Mouse (Mus musculus): ENCODE data around the gene Klhdc10. TPM values are rescaled to one million over a fixed set of nuclear protein-coding genes. Genes with fewer than 3 reads are reported as not detected.
A peak's percentile ranks its signal among the peaks of the same experiment; 100 is the strongest.

The Klhdc10 gene
- total RNA-seq, 2 experiments from 2014 or later, result 7.5 to 18.4 TPM

DNA sequence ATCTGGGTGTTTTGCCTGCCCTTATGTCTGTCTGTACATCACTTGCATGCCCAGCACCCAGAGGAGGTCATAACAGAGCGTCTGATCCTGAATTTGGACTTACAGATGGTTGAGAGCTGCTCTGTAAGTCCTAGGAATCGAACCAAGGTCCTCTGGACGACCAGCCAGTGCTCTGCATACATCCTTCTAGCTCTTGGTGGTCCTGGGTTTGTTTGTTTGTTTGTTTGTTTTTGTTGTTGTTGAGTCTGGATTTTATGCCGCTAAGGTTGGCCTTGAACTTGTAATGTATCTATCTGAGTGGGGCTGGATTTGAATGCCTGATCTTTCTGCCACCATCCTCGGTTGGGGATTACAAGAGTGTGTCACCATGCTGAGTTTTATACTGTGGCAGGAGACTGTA is 1.5 kb upstream of the Klhdc10 start:
- no peak for ATAC-seq (replicated peaks; ENCODE audit: low FRiP score, poor library complexity, severe bottlenecking)

DNA sequence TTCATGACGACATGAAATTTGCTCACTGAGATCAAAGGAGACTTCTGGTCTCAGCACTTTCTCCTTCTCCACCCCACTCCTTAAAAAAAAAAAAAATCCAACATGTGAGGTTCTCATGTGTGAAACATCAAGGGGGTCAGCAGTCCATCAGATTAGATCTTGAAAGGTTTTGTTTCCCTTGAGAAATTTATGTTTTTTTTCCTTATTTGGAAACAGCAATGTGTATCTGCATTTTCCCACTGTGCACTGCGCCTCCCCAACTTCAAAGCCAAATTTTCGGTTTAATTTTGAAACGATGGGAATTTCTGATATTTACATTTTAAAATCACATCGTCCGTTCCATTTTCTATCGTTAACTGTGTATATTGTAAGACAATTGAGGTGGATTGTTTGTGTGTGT is 952 bp upstream of the Klhdc10 start:
- ATAC-seq (replicated peaks; ENCODE audit: low FRiP score, poor library complexity, severe bottlenecking), result no peak

DNA sequence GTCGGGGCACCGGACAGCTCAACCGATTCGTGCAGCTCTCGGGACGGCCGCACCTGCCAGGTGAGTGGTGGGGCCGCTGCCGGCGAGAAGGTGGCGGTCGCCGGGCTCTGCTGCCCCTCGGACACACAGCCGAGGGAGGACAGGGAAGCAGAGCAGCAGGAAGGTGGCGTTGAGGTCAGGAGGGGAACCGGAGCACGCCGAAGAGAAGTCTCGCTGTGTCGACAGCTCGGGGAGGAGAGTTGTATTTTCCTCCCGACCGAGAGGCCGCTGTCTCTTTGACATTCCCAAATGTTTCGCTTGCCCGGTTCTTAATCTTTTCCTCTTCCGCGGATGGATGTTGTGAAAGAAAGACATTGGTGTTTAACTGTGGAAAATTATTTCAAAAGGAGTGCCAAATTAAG is 423 bp downstream of the Klhdc10 start:
- ATAC-seq (replicated peaks; ENCODE audit: low FRiP score, poor library complexity, severe bottlenecking), result peak; percentile 61

GRCm38 (mm10) chr6:30403465-30403864 is 1.8 kb downstream of the Klhdc10 start:
- peak; percentile 72 for ATAC-seq (replicated peaks; ENCODE audit: low FRiP score, poor library complexity, severe bottlenecking)

GRCm38 (mm10) chr6:30404671-30405070 is 3.0 kb downstream of the Klhdc10 start:
- no peak for ATAC-seq (replicated peaks; ENCODE audit: low FRiP score, poor library complexity, severe bottlenecking)

DNA sequence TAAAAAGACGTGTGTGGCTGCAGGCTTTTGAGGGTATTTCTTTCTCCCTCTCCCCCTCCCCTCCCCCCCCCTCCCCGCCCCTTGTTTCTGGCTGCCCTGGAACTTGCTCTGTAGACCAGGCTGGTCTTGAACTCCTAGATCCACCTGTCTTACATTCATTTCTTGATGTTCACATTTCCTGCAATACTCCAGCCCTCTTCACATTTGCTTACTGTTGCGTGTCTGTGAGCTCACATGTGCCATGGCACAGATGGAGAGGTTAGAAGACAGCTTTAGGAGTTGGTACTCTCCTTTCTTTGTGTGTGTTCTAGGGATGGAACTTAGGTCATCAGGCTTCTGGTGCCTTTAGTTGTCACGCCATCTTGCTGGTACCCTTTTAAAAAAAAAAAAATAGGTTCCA is 6.6 kb downstream of the Klhdc10 start:
- no peak for ATAC-seq (replicated peaks; ENCODE audit: low FRiP score, poor library complexity, severe bottlenecking)

DNA sequence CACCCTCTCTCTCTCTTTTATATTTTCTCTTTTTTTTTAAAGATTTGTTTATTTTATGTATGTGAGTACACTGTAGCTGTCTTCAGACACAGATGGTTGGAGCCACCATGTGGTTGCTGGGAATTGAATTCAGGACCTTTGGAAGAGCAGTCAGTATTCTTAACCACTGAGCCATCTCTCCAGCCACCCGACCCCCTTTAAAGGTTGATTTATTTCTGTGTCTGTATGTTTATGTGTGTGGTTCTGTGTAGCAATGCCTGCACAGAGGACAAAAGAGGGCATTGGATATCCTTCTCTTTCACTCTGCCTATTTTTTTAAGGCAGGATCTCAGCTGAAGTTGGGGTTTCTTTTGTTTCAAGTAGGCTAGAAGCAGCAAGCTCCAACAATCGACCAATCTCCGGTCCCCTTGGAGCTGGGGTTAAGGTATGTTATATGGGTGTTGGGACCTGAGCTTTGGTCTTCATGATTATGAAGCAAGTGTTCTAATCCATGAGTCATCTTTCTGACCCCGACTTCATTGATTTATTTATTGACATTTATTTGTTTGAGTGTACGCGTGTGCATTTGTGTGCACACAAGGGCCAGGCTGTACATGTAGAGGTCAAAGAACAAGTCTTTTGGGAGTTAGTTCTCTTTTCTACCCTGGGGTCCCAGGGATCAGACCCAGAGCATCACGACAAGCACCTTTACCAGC is 7.9 kb downstream of the Klhdc10 start:
- ATAC-seq (replicated peaks; ENCODE audit: low FRiP score, poor library complexity, severe bottlenecking), result no peak

DNA sequence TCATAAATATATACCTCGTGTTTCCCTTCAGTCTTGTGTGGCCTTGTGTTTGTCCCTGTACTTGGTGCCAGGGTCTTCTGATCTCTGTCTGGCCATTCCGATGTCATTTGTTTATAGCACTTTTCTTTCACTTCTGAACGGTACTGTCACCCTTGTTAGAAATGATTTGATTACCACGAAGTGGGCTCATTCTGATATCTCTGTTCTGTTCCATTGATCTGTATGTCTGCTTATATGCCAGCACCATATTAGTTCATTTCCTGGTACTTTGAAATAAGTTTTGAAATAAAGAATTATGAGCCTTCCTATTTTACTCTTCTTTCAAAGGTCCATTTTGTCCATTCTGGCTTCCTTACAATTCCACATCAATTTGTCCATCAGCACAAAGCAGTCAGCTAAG is 9.6 kb downstream of the Klhdc10 start:
- ATAC-seq (replicated peaks; ENCODE audit: low FRiP score, poor library complexity, severe bottlenecking), result no peak

- ATAC-seq (replicated peaks; ENCODE audit: low FRiP score, poor library complexity, severe bottlenecking), result no peak
These were observed 14.5 kb downstream of the Klhdc10 start for GRCm38 (mm10) chr6:30416126-30416525.

- no peak for ATAC-seq (replicated peaks; ENCODE audit: low FRiP score, poor library complexity, severe bottlenecking)
These were observed 15.1 kb downstream of the Klhdc10 start for GRCm38 (mm10) chr6:30416801-30417200.

DNA sequence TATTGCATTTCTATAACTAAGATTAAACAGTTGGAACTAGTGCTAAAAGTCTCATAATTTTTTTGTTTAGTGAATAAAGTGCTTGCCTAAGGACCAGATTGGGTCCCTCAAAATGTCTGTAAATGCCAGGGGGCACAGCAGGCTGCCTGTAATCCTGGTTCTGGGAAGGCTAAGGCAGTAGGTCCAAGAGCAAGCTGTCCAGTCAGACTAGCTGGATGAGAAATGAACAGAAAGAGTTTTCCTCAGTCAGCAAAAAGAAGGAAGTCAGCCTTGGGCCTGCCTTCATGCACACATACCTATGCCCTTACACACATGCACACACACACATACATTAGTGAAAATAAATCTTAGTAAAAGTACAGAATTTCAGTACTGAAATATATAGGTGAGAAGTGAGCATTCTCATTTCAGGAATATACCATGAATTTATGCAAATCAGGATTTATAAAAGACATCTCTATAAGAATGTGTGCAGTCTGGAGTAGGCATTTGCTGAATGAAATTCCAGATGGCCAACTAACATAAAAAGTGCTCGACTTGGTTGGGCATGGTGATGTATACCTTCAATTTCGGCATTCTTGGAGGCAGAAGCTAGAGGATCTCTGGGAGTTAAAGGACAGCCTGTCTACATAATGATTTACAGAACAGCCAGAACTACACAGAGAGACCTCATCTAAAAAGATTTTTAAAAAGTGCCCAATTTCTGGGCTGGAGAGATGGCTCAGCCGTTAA is 31.0 kb downstream of the Klhdc10 start:
- no peak for ATAC-seq (replicated peaks; ENCODE audit: low FRiP score, poor library complexity, severe bottlenecking)

GRCm38 (mm10) chr6:30436476-30436875 is 34.8 kb downstream of the Klhdc10 start:
- no peak for ATAC-seq (replicated peaks; ENCODE audit: low FRiP score, poor library complexity, severe bottlenecking)

- no peak for ATAC-seq (replicated peaks; ENCODE audit: low FRiP score, poor library complexity, severe bottlenecking)
These were observed 35.4 kb downstream of the Klhdc10 start for GRCm38 (mm10) chr6:30437054-30437453.

DNA sequence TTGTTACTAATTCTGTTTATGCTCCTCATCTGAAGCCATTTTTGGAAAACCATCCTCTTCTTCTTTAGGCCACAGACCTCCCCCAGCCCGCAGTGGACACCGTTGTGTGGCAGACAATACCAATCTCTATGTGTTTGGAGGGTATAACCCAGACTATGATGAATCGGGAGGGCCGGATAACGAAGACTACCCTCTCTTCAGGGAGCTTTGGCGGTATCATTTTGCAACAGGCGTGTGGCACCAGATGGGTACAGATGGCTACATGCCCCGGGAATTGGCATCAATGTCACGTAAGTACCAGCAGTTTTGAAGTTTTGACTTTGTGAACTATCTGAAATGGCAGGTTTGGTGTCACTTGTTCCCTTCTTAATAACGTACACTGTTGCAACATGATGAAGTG is 37.9 kb downstream of the Klhdc10 start:
- ATAC-seq (replicated peaks; ENCODE audit: low FRiP score, poor library complexity, severe bottlenecking), result no peak

- no peak for ATAC-seq (replicated peaks; ENCODE audit: low FRiP score, poor library complexity, severe bottlenecking)
These were observed 55.3 kb downstream of the Klhdc10 start for GRCm38 (mm10) chr6:30456991-30457390.

GRCm38 (mm10) chr6:30458626-30459025 is 57.0 kb downstream of the Klhdc10 start:
- ATAC-seq (replicated peaks; ENCODE audit: low FRiP score, poor library complexity, severe bottlenecking), result no peak

GRCm38 (mm10) chr6:30459056-30459747 is 57.5 kb downstream of the Klhdc10 start:
- ATAC-seq (replicated peaks; ENCODE audit: low FRiP score, poor library complexity, severe bottlenecking), result no peak

DNA sequence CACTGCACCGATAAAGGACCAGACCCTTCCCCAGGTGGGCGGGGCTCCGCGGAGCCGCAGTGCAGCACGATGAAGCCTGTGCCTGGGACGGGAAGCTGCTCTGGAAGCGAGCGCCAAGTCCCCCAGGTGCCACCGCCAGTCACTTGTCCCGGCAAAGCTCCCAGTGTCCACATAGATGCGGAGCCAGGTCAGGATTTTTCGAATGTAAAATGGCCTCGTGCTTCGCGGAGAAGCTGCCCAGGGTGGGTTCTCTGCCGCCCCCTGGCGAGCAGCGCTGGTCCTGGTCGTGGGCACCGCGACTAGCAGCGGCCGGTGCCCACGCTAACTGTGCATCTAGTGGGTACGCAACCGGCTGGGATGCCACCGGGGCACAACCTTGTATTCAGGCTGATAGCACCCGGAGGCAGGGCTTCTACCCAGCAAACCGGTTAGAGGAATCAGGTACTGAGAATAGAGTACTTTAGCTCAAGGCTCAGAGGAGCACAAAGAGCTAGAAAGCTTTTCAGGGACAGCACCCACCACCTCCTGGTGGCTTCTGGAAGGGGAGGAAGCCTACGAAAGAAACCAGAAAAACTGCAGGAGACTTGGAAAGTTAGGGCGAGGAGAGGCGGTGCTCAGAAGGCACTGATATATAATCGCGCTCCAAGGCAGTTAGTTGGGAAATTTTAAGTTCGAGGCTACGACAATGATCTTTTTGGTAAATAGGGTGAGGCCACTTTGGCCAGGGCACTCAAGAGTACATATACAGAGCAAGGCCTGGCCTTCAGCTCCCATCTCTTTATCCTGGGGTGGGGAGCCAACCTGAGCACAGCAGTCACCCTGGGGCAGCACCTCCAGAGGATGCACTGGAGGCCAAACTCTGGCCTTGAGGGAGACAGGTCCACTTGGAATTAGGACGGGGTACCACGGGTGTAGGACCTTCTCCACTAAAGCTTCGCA is 58.4 kb downstream of the Klhdc10 start:
- peak; percentile 74; the same call in 1 of the 2 replicates for ATAC-seq (replicated peaks; ENCODE audit: low FRiP score, poor library complexity, severe bottlenecking)

- ATAC-seq (replicated peaks; ENCODE audit: low FRiP score, poor library complexity, severe bottlenecking), result no peak
These were observed 59.2 kb downstream of the Klhdc10 start for GRCm38 (mm10) chr6:30460750-30461446.

Data from erythroblast, adult 5-6 weeks (primary cell).